ENCODE assay signal across 18 mouse cellular contexts in genomic region chr3:119464479-119464878, GRCm38 (mm10).
DNase-seq lines count a peak whose midpoint lies in the region; ATAC-seq and TF ChIP-seq lines count a peak whose summit lies in the region.
"Had no signal": no experiment of that assay in that cellular context is flagged by ENCODE, and none has a peak within 500 bp of the region (broad histone marks: within the 10 kb centered on the region; RNA-seq: fewer than 3 reads in every experiment).

No protein-coding gene starts in this region.

- no peak overlapping the region for H3K27ac ChIP-seq in hindbrain, embryonic 12.5 days
- no peak overlapping the region for H3K27ac ChIP-seq in hindbrain, embryonic 16.5 days (ENCODE audit: low read depth, low read length)
- H3K27ac ChIP-seq in forebrain, embryonic 14.5 days (ENCODE audit: low read depth, low read length) = no peak overlapping the region
- H3K27ac ChIP-seq in midbrain, postnatal 0 days (ENCODE audit: low read depth, low read length) = no peak overlapping the region
- H3K27ac ChIP-seq: layer of hippocampus, adult 2 months; limb, embryonic 15.5 days; liver, embryonic 15.5 days; macrophage had no signal

- H3K36me3 ChIP-seq in hindbrain, embryonic 12.5 days = no peaks in the 10 kb centered on the region
- H3K36me3 ChIP-seq in hindbrain, embryonic 16.5 days (ENCODE audit: control insufficient read depth, insufficient read depth, low read length) = no peaks in the 10 kb centered on the region
- no peaks in the 10 kb centered on the region for H3K36me3 ChIP-seq in forebrain, embryonic 14.5 days (ENCODE audit: control insufficient read depth, insufficient read depth, low read length)
- H3K36me3 ChIP-seq in midbrain, postnatal 0 days (ENCODE audit: insufficient read depth, low read length) = no peaks in the 10 kb centered on the region
- H3K36me3 ChIP-seq: limb, embryonic 15.5 days; liver, embryonic 15.5 days had no signal

- H3K27me3 ChIP-seq in hindbrain, embryonic 12.5 days = no peaks in the 10 kb centered on the region
- no peaks in the 10 kb centered on the region for H3K27me3 ChIP-seq in hindbrain, embryonic 16.5 days (replicated peaks; ENCODE audit: control insufficient read depth, insufficient read depth, low read length)
- no peaks in the 10 kb centered on the region for H3K27me3 ChIP-seq in forebrain, embryonic 14.5 days (replicated peaks; ENCODE audit: control insufficient read depth, insufficient read depth, low read length)
- H3K27me3 ChIP-seq in midbrain, postnatal 0 days (ENCODE audit: insufficient read depth, low read length) = no peaks in the 10 kb centered on the region
- H3K27me3 ChIP-seq: limb, embryonic 15.5 days; liver, embryonic 15.5 days had no signal

- no peak overlapping the region for H3K9ac ChIP-seq in hindbrain, embryonic 12.5 days
- no peak overlapping the region for H3K9ac ChIP-seq in hindbrain, embryonic 16.5 days (ENCODE audit: low read depth, low read length)
- H3K9ac ChIP-seq in forebrain, embryonic 14.5 days (ENCODE audit: low read length) = no peak overlapping the region
- no peak overlapping the region for H3K9ac ChIP-seq in midbrain, postnatal 0 days (replicated peaks; ENCODE audit: low read length, poor library complexity, severe bottlenecking)
- H3K9ac ChIP-seq: limb, embryonic 15.5 days; liver, embryonic 15.5 days had no signal

- peak; percentile 73 for ATAC-seq in hindbrain, embryonic 12.5 days (ENCODE audit: low FRiP score)
- ATAC-seq in hindbrain, embryonic 16.5 days = no peak
- peak; percentile 62; the same call in 1 of the 2 replicates for ATAC-seq in forebrain, embryonic 14.5 days
- ATAC-seq in midbrain, postnatal 0 days (ENCODE audit: low FRiP score) = no peak
- no peak for ATAC-seq in megakaryocyte-erythroid progenitor cell, adult 5-6 weeks (replicated peaks; ENCODE audit: low FRiP score, low TSS enrichment, poor library complexity, severe bottlenecking)

- H3K4me2 ChIP-seq in hindbrain, embryonic 12.5 days (replicated peaks) = no peak overlapping the region
- H3K4me2 ChIP-seq in hindbrain, embryonic 16.5 days (ENCODE audit: low read length) = no peak overlapping the region
- no peak overlapping the region for H3K4me2 ChIP-seq in forebrain, embryonic 14.5 days (ENCODE audit: low read length)
- H3K4me2 ChIP-seq in midbrain, postnatal 0 days (ENCODE audit: low read depth, low read length, poor library complexity, severe bottlenecking) = no peak overlapping the region
- H3K4me2 ChIP-seq: heart, embryonic 11.5 days; limb, embryonic 15.5 days; liver, embryonic 15.5 days had no signal

- DNase-seq in embryo, embryonic 10.5 days (ENCODE audit: low spot score) = peak; percentile 61
- peak; percentile 71 for DNase-seq in forebrain, embryonic 14.5 days (ENCODE audit: low spot score)
- peak; percentile 48 for DNase-seq in midbrain, postnatal 0 days (ENCODE audit: low spot score)
- no peak for DNase-seq in layer of hippocampus, postnatal 25 days (ENCODE audit: extremely low spot score in 1 of 2, low spot score in 1 of 2)
- DNase-seq: adrenal gland, adult 2 months; cerebellum, adult 9-11 months; heart, postnatal 14 days; kidney, adult 18-20 months; kidney, postnatal 14 days; right cerebral cortex, postnatal 4 days had no signal

- WGBS in hindbrain, embryonic 12.5 days = 25% methylated on average over 1 of the region's 1 CpGs
- WGBS in hindbrain, embryonic 16.5 days = 14% methylated on average over 1 of the region's 1 CpGs
- WGBS in forebrain, embryonic 14.5 days = 15% methylated on average over 1 of the region's 1 CpGs
- WGBS in midbrain, postnatal 0 days = 18% methylated on average over 1 of the region's 1 CpGs

- H3K4me1 ChIP-seq in hindbrain, embryonic 12.5 days = peaks cover 3% of the 10 kb centered on the region; the same call in 1 of the 2 replicates
- H3K4me1 ChIP-seq in hindbrain, embryonic 16.5 days (ENCODE audit: control insufficient read depth, insufficient read depth, low read depth, low read length) = no peaks in the 10 kb centered on the region
- H3K4me1 ChIP-seq in forebrain, embryonic 14.5 days (ENCODE audit: control insufficient read depth, insufficient read depth, low read length) = peaks cover 4% of the 10 kb centered on the region
- H3K4me1 ChIP-seq in midbrain, postnatal 0 days (ENCODE audit: insufficient read depth, low read length) = no peaks in the 10 kb centered on the region
- H3K4me1 ChIP-seq: limb, embryonic 15.5 days; liver, embryonic 15.5 days had no signal

- TF ChIP-seq CTCF in midbrain, postnatal 0 days (IDR thresholded peaks at IDR 0.05) = no peak

- H3K9me3 ChIP-seq in hindbrain, embryonic 12.5 days (replicated peaks) = no peaks in the 10 kb centered on the region
- H3K9me3 ChIP-seq in hindbrain, embryonic 16.5 days (ENCODE audit: control insufficient read depth, low read length) = no peaks in the 10 kb centered on the region
- H3K9me3 ChIP-seq in forebrain, embryonic 14.5 days (replicated peaks; ENCODE audit: control insufficient read depth, low read length) = no peaks in the 10 kb centered on the region
- no peaks in the 10 kb centered on the region for H3K9me3 ChIP-seq in midbrain, postnatal 0 days (ENCODE audit: low read length)
- H3K9me3 ChIP-seq: limb, embryonic 15.5 days; liver, embryonic 15.5 days had no signal

- no peak overlapping the region for H3K4me3 ChIP-seq in hindbrain, embryonic 12.5 days
- H3K4me3 ChIP-seq in hindbrain, embryonic 16.5 days (ENCODE audit: low read length) = no peak overlapping the region
- no peak overlapping the region for H3K4me3 ChIP-seq in forebrain, embryonic 14.5 days (ENCODE audit: low read depth, low read length)
- H3K4me3 ChIP-seq in midbrain, postnatal 0 days (ENCODE audit: low read depth, low read length) = no peak overlapping the region
- H3K4me3 ChIP-seq: layer of hippocampus, adult 2 months; limb, embryonic 15.5 days; liver, embryonic 15.5 days had no signal

Comparison
In these comparisons a context has a peak if more than half of its experiments do, and no peak if none do; other contexts are left out.
1. ATAC-seq: peak in hindbrain, embryonic 12.5 days (single experiment) and forebrain, embryonic 14.5 days (single experiment); none in hindbrain, embryonic 16.5 days (single experiment), midbrain, postnatal 0 days (single experiment) and megakaryocyte-erythroid progenitor cell, adult 5-6 weeks (single experiment).
2. DNase-seq: peak in embryo, embryonic 10.5 days (single experiment), forebrain, embryonic 14.5 days (single experiment) and midbrain, postnatal 0 days (single experiment); none in layer of hippocampus, postnatal 25 days (0 of 2).